Mouse (Mus musculus): ENCODE data around the gene Heatr5a.

Heatr5a gene

DNA sequence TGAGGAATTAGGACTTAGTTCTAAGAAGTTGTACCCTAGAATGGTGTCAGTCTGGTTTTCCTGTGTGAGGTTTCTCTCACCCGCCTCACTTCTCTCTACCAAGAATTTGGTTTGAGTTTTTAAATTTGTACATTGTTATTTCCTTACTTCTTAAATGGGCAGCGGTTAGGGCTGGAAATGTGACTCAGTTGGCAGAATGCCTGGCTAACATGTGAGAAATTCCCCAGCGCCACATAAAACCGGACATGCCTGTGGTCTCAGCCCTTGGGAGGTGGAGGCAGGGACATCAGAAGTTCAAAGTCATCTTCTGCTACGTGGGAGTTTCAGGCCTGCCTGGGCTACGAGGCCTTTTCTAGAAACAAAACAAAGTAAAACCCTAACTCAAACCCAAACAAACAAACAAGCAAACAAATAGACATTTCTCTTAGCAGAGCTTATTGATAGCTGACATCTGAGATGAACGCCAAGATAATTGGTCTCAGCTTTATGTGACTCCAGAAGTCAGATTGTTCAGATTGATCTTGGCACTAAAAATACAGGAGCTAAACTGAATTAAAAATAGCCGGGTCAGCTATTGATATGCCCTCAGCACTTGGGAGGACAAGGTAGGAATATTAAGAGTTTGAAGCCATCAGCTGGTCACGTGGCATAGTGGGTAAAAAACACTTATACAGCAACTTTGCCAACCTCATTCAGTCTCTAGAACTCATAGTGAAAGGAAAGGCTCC, 123.0 kb downstream of the Heatr5a start:
- DNase-seq (ENCODE audit: low spot score), result no peak

- no peak for DNase-seq (ENCODE audit: low spot score)
Observed at GRCm38 (mm10) chr12:51845261-51845660, 125.9 kb downstream of the Heatr5a start.

DNA sequence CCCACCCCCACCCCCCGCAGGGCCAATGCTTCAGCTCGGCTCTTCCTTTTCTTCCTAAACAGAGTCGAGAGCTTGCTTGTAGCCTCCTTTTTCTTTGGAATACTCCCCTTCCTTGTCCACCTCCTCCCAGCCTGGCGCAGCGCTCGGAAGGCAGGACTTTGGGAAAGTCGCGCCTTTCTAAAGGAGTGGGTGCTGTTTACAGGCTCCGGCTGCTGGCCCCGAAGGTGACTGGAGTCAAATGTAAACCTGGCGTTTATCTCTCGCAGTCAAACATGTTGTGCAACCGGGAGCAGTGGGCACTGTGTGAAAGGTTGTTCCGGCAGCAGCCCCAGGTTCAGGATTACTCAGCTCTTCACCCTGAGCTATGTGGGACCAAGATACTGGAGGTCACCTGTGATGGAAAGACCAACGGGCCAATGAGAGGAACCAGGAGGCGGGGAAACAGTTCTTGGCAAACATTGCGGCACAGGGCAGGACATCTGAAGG, 126.3 kb downstream of the Heatr5a start:
- peak; percentile 62 for DNase-seq (ENCODE audit: low spot score)

- no peak for DNase-seq (ENCODE audit: low spot score)
Observed at GRCm38 (mm10) chr12:51843576-51844520, 127.3 kb downstream of the Heatr5a start.

DNA sequence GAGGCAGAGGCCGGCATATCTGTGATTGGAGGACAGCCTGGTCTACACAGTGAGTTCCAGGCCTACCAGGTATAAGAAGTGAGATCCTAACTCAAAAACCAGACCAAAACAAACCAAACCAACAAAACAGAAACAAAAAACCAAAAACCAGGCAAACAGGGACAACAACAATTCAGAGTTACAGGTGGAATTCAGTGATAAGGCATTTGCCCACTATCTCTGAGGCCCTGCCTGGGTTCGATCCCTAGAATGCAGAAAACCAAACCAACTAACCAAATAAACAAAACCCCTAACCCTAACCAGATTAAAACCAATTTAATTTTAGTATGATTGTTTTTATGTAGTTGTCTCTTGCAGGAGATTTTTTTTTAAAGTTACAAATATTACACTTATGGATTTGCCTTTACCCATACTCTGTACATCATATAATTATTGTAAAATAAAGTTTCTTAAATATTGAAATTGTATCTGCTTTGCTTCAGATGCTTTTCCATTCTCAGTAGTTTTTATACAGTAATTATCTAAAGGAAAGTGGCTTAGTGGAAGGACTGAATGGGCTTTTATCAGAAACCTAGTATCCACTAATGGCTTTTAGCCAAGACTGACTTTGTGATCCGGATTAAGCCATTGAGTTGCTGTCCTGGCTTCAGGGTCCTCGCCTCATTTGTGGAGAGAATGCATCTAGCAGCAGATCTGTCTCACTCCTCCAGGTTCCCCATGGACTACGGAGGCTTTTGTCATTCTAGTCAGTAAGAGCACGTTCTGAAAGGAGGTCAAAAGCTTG, 128.8 kb downstream of the Heatr5a start:
- DNase-seq (ENCODE audit: low spot score), result no peak

DNA sequence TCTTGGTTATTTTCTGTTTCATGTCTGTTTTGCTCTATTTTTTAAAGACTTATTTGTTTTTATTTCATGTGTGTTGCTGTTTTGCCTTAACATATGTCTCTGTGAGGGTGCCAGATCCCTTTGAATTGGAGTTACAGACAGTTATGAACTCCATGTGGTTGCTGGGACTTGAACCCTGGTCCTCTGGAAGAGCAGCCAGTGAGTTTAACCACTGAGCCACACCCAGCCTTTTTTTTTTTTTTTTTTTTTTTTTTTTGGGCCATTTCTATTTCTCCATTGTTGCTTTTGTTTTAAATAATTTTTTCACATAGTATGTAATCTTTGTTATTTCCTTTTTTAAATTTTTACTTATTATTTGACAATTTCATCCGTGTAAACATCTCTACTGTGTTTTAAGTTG, 131.3 kb downstream of the Heatr5a start:
- no peak for DNase-seq (ENCODE audit: low spot score)

DNA sequence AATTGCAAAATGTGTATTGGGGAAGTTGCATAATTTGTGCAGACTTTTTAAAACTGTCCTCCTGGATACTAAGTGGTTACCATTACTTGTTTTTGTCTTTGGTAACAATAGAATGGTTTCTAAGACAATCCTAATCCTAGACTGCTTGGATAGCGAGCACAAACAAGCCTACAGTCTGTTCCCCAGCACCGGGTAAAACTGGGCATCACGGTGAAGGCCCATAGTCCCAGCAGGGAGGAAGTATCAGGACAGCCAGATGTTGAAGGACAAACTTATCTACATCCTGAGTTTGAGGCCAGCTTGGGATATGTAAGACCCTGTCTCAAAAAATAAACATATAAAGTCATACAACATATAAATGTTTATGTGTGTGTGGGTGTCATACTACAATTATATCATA, 135.9 kb downstream of the Heatr5a start:
- DNase-seq (ENCODE audit: low spot score), result no peak

DNA sequence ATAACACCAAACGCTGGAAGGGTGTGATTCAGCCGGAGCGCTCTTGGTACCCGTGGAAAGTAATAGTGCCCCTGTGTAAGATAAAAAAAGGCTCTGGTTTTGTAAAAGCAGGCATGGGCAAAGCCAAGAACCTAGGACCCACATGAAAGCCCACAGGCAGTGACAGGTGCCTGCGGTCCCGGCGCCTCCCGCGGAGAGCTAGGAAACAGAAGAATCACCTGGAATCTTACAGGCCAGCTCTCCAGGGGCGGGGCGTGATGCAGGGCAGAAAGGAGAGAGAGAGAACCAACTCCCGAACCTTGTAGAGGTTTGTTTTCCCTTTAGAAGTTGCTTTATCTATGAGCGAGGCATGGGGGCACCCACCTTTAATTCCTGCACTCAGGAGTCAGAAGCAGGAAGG, 139.2 kb downstream of the Heatr5a start:
- DNase-seq (ENCODE audit: low spot score), result no peak

DNA sequence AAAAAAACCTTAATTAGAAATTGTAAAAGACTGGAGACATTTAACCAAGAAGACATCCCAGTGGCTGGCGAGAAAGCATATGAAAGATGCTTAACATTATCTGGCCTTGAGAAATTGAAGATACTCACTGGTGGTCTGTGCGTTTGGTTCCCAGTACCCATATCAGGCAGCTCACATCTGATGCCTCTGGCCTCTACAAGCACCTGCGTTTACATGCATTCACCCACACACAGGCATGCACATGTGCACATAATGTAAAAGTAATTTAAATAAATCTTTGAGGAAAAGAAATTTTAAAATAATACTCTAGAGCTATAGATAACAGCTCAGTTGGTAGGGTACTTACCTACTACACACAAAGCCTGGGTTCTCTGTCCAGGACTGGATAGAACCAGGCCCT, 139.8 kb downstream of the Heatr5a start:
- no peak for DNase-seq (ENCODE audit: low spot score)

DNA sequence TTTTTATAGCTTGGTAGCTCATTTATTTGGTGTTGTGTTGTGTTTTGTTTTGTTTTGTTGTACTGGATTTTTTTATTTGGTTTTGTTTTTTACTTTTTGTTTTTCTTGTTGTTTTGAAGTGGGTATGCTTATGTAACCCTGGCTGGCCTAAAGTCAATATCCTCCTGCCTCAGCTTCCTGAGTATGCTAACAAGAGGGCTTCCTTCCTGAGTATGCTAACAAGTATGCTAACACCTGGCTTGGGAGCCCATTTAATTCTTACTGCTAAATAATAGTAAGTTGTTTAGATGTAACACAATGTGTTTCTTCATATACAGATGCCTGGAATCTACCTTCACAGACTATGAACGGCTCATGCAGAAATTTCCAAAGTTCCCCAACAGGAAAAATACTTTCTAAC, 140.4 kb downstream of the Heatr5a start:
- DNase-seq (ENCODE audit: low spot score), result no peak

- no peak for DNase-seq (ENCODE audit: low spot score)
Observed at GRCm38 (mm10) chr12:51830077-51830402, 141.1 kb downstream of the Heatr5a start.

DNA sequence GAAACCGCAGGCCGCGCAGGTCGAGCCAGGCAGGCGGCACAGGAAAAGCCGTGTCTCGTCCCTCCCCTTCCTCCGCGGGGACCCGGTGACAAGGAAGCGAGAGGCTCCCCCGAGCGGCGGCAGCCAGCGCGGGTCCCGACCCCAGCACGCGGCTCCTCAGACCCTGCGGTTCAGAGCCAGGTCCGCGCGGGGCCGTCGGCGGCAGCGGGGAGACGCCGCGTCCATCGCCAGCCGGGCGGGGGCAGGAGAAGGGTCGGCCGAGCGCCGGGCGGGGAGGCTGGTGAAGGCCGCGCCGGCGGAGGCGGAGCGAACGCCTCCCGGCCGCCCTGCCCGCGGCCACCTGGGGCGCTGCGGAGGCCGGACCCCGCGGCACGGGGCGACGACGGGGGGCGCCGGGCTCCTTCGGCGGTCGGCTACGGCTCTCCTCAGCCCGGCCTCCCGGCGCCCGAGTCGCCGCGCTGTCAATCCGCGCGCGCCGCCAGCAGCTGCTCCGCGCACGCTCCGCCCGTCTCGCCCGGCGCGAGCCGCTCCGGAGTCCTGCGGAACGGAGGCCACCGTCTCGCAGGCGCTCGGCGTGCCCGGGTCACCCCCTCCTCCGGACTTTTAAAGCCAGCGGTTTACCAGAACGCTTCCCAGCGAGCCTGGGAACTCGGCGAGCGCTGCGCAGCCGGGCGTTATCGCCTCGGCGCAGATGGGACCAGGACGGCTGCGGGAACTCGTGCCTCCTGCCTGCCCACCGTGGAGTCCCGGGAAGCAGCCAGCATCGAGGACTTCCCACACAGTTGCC, 141.6 kb downstream of the Heatr5a start, which contains the start of gene Hectd1:
Gene Hectd1, minus strand, starts transcription at position 247 of the 787 bp plus-strand sequence.
- peak; percentile 36 for DNase-seq (ENCODE audit: low spot score)

DNA sequence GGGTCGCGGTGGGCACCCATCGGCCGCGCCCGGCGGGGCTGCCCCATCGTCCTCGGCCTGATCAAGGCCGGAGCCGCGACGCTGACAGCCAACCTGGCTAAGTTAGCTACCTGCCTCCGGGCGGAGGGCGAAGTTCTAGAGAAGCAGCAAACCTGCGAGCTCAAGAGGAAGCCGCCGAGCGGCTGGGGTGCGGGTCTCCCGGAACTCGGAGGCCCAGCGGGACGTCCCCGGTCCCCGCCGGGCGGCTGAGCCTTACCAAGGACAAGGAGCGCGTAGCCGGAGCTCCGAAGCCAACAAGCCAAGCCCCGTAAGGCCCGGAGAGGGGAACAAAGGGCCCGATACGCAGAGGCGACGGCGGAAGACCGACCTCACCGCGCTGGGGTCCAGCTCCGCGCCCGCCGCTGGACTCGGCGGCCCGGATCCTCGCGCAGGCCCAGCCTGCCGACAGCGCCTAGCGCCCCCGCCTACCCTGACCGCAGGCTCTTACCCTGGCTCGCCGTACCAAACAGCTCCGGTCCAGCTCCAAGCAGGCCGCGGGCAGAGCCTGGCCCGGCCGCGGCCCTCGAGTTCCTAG, 142.3 kb downstream of the Heatr5a start:
- peak; percentile 18 for DNase-seq (ENCODE audit: low spot score)

DNA sequence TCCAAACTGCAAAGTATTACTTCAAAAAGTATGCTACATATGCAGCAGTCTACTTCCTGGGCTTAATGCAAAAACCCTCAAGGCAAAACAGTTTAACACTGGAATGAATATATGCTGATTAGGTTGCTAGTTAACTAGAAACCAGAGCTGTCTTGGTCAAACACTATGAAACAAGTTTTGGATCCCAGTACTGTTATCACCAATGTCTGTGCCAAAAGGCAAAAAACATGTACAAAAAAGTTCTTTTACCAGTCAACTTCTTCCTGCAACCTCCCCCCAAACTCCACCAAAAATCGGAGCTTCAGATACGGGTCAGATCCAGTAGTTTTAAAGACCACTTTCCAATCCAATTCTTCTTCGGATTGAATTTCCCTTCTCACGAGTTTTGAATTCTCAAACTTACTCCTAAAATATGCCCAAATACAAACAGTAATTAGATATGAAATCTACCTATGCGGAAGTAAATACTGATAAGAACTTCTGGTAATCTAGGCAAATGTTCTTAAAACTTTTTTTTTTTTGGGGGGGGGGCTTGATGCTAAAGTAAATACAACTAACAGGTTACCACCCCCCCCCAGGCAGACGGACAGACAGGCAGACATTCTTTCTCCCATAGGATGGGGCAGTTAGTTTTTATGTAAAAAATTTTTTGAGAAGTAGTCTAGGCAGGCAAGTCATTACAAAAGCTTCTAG, 143.0 kb downstream of the Heatr5a start:
- DNase-seq (ENCODE audit: low spot score), result no peak

All from urinary bladder, postnatal 10 days (tissue).